Mouse (Mus musculus) hindbrain, embryonic 11.5 days (tissue): ENCODE results near the gene Prr29. TPM values are rescaled to one million over a fixed set of nuclear protein-coding genes. Genes with fewer than 3 reads are reported as not detected.
A peak's percentile ranks its signal among the peaks of the same experiment; 100 is the strongest.

Source experiments
- ATAC-seq: fragments of 200-750 bp; cut with Nextera tagmentation; 2 replicates; pipeline ENCODE4 v1.8.0; 2017; ENCODE audit warnings: mild to moderate bottlenecking, moderate TSS enrichment, moderate library complexity; ENCODE audit not compliant: low FRiP score
- DNase-seq: peaks from one replicate; pipeline ENCODE4 v3.0.0-alpha.2; 2015; ENCODE audit warnings: low spot score
- H3K27ac ChIP-seq: fragments of 300-500 bp; sonication (generic); 2 replicates; pipeline ENCODE4 v1.5.1; 2014; ENCODE audit warnings: mild to moderate bottlenecking, low read depth, low read length
- H3K27me3 ChIP-seq: fragments of 300-500 bp; sonication (generic); 2 replicates; pipeline ENCODE4 v1.6.1; 2014; ENCODE audit warnings: mild to moderate bottlenecking, low read length, moderate library complexity, mixed read lengths; ENCODE audit not compliant: control insufficient read depth, insufficient read depth
- H3K36me3 ChIP-seq: fragments of 300-500 bp; sonication (generic); 2 replicates; pipeline ENCODE4 v1.6.1; 2014; ENCODE audit warnings: mild to moderate bottlenecking, low read length, moderate library complexity, mixed read lengths; ENCODE audit not compliant: control insufficient read depth, insufficient read depth
- H3K4me1 ChIP-seq: fragments of 300-500 bp; sonication (generic); replicated peaks from 2 replicates; pipeline ENCODE4 v1.6.1; 2014; ENCODE audit warnings: low read length, mixed read lengths; ENCODE audit not compliant: control insufficient read depth, insufficient read depth
- H3K4me2 ChIP-seq: fragments of 300-500 bp; sonication (generic); replicated peaks from 2 replicates; pipeline ENCODE4 v1.6.1; 2014; ENCODE audit warnings: mild to moderate bottlenecking, low read depth, low read length
- H3K4me3 ChIP-seq: fragments of 300-500 bp; sonication (generic); 2 replicates; pipeline ENCODE4 v1.5.1; 2014; ENCODE audit warnings: low read depth, low read length
- H3K9ac ChIP-seq: fragments of 300-500 bp; sonication (generic); 2 replicates; pipeline ENCODE4 v1.6.1; 2014; ENCODE audit warnings: low read depth, low read length
- H3K9me3 ChIP-seq: fragments of 300-500 bp; sonication (generic); 2 replicates; pipeline ENCODE4 v1.6.1; 2016; ENCODE audit warnings: low read length; ENCODE audit not compliant: control insufficient read depth
- WGBS: fragments of 180-500 bp; shearing (Covaris S2); extraction: QIAGEN DNeasy Blood & Tissue Kit; methylation state at CpG from one replicate; pipeline ENCODE4 v1.1.7; 2014; 5-methylcytosine and 5-hydroxymethylcytosine counted together
- polyA plus RNA-seq: library from polyadenylated mRNA; unstranded; fragments of >200 nt; fragmentation: Nextera tagmentation; extraction: Ambion mirVana; gene quantifications from 2 replicates; pipeline ENCODE4 v1.2.1, GENCODE M21; 2014

Prr29 gene
- polyA plus RNA-seq, 1 experiment from 2014 or later = not detected

DNA sequence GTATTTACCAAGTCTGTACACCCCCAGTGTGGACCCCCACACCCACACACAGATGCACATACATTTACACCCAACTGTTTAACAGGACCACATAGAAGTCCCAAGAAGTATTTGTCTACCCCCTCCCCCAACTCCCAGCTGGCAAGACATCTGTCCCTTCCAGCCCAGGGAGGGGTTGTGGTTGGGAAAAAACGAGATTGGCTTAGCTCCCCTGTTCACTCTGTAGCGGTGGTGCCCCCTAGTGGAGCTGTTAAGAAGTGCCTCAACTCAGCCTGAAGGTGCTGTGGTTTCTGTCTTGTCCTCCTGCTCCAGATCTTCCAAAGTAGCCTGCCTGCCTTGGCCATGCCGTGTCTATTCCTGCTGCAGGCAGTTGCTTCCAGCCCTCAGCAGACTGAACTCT, 1.0 kb downstream of the Prr29 start:
- Histone ChIP-seq H3K4me2 (no peak overlapping the region), H3K9ac (no peak overlapping the region), H3K4me1 (peaks cover 6% of the 10 kb centered on the region; the same call in 1 of the 2 replicates), H3K4me3 (no peak overlapping the region), H3K27ac (no peak overlapping the region), H3K36me3 (no peaks in the 10 kb centered on the region), H3K9me3 (no peaks in the 10 kb centered on the region), H3K27me3 (no peaks in the 10 kb centered on the region)
- no peak for ATAC-seq
- 16% methylated on average over 3 of the region's 3 CpGs for WGBS
- DNase-seq = peak; percentile 86

DNA sequence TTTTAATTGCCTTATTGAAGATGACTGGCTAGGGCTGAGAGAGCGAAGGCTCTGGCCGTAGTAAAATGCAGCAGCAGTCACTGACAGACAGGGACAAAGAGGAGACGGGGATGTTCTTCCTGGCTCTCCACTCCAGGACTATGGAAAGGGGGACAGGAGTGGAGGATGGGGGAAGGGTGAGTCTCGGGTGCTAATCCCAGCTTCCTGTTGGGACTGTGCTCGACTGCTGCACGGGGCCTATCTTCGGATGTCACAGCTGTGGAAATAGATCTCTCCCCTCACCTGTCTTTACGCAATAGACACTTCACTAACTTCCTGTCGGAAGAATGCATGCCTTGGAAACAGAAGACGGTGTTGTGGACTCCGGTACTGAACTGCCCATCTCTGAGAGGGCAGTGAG, 8.7 kb downstream of the Prr29 start:
- WGBS = 64% methylated on average over 11 of the region's 11 CpGs
- ATAC-seq (no peak), DNase-seq (no peak)
- Histone ChIP-seq H3K4me3 (no peak overlapping the region), H3K36me3 (no peaks in the 10 kb centered on the region), H3K4me1 (no peaks in the 10 kb centered on the region), H3K27ac (no peak overlapping the region), H3K9ac (no peak overlapping the region), H3K4me2 (no peak overlapping the region), H3K9me3 (no peaks in the 10 kb centered on the region), H3K27me3 (no peaks in the 10 kb centered on the region)

DNA sequence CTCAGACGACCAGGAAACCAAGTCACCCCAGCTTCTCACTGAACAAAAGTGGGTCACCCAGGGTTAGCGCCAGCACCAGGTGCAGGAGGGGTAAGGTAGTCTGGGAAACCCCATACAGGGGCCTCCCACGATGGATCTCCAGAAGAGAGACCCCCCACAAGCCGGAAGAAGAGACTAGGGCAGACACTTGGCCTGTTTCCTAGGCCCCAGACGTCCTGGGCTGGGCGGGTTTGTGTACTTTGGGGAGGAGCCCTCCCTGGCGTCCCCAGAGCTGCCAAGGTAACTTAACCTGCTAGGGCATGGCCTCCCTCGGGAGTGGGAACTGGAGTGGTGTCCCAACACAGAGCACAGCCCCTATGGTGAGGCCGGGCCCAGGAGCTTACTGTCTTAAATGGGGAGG, 9.3 kb downstream of the Prr29 start:
- DNase-seq (no peak), ATAC-seq (no peak)
- Histone ChIP-seq H3K4me1 (no peaks in the 10 kb centered on the region), H3K4me2 (no peak overlapping the region), H3K9ac (no peak overlapping the region), H3K4me3 (no peak overlapping the region), H3K27ac (no peak overlapping the region), H3K9me3 (no peaks in the 10 kb centered on the region), H3K27me3 (no peaks in the 10 kb centered on the region), H3K36me3 (no peaks in the 10 kb centered on the region)
- WGBS = 46% methylated on average over 9 of the region's 9 CpGs

DNA sequence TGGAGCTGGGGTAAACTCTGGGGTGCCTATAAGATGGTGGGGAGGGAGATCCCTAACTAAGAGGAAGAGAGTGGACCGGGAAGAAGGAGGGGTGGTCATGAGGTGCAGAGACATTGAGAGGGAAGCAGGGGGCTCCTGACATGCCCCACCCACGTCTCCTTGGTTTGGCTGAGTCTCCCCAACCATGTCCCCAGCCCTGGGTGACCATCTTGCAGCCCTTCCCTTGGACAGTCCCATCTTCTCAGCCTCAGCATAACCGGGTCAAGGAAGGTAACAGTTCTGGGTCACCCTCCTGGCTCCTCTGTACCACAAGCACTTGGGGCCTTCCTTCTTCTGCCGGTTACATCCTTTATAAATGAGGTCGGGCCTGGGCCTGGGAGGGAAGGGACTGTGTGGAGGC, 9.7 kb downstream of the Prr29 start:
- 81% methylated on average over 5 of the region's 5 CpGs for WGBS
- no peak overlapping the region for H3K27ac ChIP-seq

DNA sequence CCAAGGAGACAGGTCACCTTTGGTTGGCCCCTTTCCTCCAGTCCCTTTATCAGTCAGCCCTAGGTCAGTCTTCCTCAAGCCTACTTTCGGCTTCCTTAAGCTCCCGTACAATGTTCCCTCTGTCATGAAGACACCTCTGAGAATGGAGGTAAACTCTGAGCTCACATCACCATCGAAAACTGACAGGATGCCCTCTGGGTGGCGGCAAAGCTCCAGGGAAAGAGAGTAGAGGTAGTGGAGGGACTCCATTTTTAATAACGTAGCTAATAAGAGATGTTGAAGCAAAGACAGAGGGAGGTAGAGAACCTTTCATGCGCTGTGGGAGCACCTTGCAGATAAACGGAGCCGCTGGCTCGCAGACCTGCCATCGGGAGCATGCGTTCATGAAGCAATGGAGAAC, 15.7 kb downstream of the Prr29 start:
- ATAC-seq (no peak), DNase-seq (no peak)
- H3K4me3 ChIP-seq = no peak overlapping the region
- no peaks in the 10 kb centered on the region for H3K4me1 ChIP-seq
- no peak overlapping the region for H3K9ac ChIP-seq
- no peak overlapping the region for H3K27ac ChIP-seq
- H3K9me3 ChIP-seq = no peaks in the 10 kb centered on the region
- no peaks in the 10 kb centered on the region for H3K36me3 ChIP-seq
- no peaks in the 10 kb centered on the region for H3K27me3 ChIP-seq
- H3K4me2 ChIP-seq = no peak overlapping the region
- 83% methylated on average over 11 of the region's 11 CpGs for WGBS

More for the DNA sequence above, 9.7 kb downstream of the Prr29 start:
- no peak overlapping the region for H3K9ac ChIP-seq
- H3K9me3 ChIP-seq = no peaks in the 10 kb centered on the region
- no peaks in the 10 kb centered on the region for H3K27me3 ChIP-seq
- H3K36me3 ChIP-seq = no peaks in the 10 kb centered on the region
- H3K4me2 ChIP-seq = no peak overlapping the region
- H3K4me3 ChIP-seq = no peak overlapping the region
- ATAC-seq = no peak
- no peak for DNase-seq
- H3K4me1 ChIP-seq = no peaks in the 10 kb centered on the region

DNA sequence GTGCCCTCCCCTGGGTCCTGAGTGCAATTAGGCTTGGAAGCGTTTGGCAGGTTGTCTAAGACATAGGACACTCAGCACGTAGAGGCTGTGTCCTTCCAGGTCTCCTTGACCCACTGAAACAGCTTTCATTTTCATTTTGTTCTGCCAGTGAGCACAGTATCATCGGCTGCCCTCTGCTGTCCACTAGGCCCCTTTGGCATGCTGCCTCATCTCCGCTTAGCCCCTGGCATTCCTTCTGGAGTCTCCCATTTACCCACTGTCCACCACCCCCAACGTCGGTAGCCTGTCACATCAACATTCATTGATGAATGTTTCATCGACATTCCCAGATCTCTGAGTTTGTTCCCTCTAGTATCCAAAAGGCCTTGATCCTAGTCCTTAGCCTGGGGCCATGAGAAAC, 16.6 kb downstream of the Prr29 start:
- H3K4me3 ChIP-seq = no peak overlapping the region
- H3K9ac ChIP-seq = no peak overlapping the region
- DNase-seq (no peak), ATAC-seq (no peak)
- H3K36me3 ChIP-seq = no peaks in the 10 kb centered on the region
- no peak overlapping the region for H3K27ac ChIP-seq
- H3K4me1 ChIP-seq = no peaks in the 10 kb centered on the region
- WGBS = 82% methylated on average over 7 of the region's 7 CpGs
- no peak overlapping the region for H3K4me2 ChIP-seq
- H3K27me3 ChIP-seq = no peaks in the 10 kb centered on the region
- no peaks in the 10 kb centered on the region for H3K9me3 ChIP-seq

DNA sequence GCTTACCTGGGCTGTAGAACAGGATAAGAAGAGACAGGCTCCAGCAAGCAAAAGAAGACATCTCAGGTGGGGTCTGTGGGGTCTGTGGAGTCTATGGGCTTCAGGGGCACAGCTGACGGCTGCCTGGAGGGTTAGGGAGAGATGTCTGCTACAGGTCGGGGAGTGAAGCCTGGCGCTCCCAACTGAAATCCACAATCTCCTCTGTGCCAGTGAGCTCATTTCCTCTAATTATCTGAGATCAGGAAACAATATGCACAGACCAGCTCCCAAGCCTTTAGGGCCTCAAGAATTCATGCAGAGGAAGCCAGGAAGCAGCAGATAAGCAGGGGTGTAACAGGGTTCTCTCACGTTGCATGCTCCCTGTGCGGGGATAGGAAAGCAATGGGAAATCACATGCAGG, 17.2 kb downstream of the Prr29 start:
- H3K4me3 ChIP-seq = no peak overlapping the region
- no peak for ATAC-seq

DNA sequence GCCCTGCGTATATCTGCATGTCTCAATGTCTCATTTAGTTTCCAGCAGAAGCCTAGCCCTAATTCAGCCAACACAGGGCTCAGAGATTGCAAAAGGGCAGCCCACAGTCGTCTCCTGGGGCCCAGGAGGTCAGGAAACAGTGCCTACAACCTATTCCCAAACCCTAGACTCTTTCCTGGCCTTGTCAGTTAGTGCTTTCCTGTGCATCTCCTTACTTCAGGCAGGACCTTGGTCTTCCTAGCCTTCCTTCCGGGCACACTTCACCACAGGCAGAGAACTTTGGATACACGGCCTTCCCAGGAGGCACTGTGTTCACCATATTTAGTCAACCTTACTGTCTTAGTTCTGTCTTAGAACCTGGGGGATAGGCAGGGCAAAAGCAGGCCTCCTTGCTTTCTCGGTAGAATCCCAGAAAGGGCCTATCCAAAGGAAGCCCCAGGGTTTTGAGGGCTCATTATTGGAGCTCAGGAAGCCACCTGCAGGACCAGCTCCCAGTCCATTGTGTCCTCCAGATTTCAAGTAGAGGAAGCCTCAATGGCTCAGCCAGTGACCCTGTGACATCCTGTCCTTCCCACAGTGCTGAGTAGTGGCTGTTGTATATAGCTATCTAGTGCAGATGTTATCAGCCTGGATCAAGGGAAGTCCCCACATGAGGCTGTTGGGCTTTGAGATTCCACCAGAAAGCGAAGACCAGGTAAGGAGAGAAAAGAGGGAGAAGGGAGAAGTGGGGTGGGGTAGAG, 17.9 kb downstream of the Prr29 start:
- H3K36me3 ChIP-seq = no peaks in the 10 kb centered on the region
- no peak overlapping the region for H3K4me2 ChIP-seq
- H3K9ac ChIP-seq = no peak overlapping the region
- H3K27ac ChIP-seq = no peak overlapping the region
- no peak for DNase-seq
- no peaks in the 10 kb centered on the region for H3K4me1 ChIP-seq
- no peaks in the 10 kb centered on the region for H3K27me3 ChIP-seq
- ATAC-seq = no peak
- 87% methylated on average over 6 of the region's 6 CpGs for WGBS
- H3K9me3 ChIP-seq = no peaks in the 10 kb centered on the region
- no peak overlapping the region for H3K4me3 ChIP-seq

More for the DNA sequence above, 17.2 kb downstream of the Prr29 start:
- Histone ChIP-seq H3K27me3 (no peaks in the 10 kb centered on the region), H3K36me3 (no peaks in the 10 kb centered on the region), H3K9me3 (no peaks in the 10 kb centered on the region), H3K4me2 (no peak overlapping the region), H3K27ac (no peak overlapping the region), H3K9ac (no peak overlapping the region), H3K4me1 (no peaks in the 10 kb centered on the region)
- DNase-seq = no peak
- 76% methylated on average over 5 of the region's 5 CpGs for WGBS

DNA sequence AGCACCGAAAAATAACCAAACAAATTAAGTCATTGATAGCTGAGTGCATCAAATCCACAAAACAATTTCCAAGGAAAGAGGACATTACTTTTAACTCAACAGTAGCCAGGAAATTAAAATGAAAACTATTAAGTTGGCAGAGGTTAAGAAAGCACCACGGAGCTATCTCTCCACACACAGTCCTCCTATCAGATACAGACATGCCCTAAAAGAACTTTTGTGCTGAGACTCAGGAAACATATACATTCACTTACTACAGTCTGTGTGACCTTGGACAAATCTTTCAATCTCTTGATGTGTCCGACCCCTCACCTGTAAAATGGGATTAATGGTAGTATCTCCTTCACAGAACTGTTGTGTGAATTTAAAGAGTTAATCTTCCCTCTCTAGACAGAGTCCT, 21.1 kb downstream of the Prr29 start:
- Histone ChIP-seq H3K27me3 (no peaks in the 10 kb centered on the region), H3K9me3 (no peaks in the 10 kb centered on the region), H3K27ac (no peak overlapping the region), H3K4me1 (no peaks in the 10 kb centered on the region), H3K36me3 (no peaks in the 10 kb centered on the region), H3K9ac (no peak overlapping the region), H3K4me3 (no peak overlapping the region), H3K4me2 (no peak overlapping the region)
- ATAC-seq (no peak), DNase-seq (no peak)
- WGBS = 90% methylated on average over 3 of the region's 3 CpGs
